Mouse (Mus musculus): ENCODE data around the gene Fez2. TPM values are rescaled to one million over a fixed set of nuclear protein-coding genes. Genes with fewer than 3 reads are reported as not detected.

Gene Fez2
- polyA plus RNA-seq, 1 experiment: 42.9 TPM

GRCm38 (mm10) chr17:78373849-78374248 lies 44.1 kb downstream of the Fez2 start:
- H3K4me3 ChIP-seq (ENCODE audit: insufficient read depth, low read depth, low read length): no peak overlapping the region
- no peaks in the 10 kb centered on the region for H3K27me3 ChIP-seq (replicated peaks; ENCODE audit: control insufficient read depth, insufficient read depth, low read length)
- no peaks in the 10 kb centered on the region; the same call in none of the 2 replicates for H3K36me3 ChIP-seq (ENCODE audit: control insufficient read depth, insufficient read depth, low read length)
- no peak overlapping the region; the same call in 1 of the 2 replicates for H3K27ac ChIP-seq (ENCODE audit: insufficient read depth, low read depth, low read length)
- H3K4me1 ChIP-seq (ENCODE audit: control insufficient read depth, insufficient read depth, low read length): no peaks in the 10 kb centered on the region
- DNase-seq: no peak
- TF ChIP-seq CTCF (conservative IDR thresholded peaks at IDR 0.05; ENCODE audit: insufficient read depth, insufficient read length, low read depth, low read length) (no peak), POLR2A (IDR thresholded peaks at IDR 0.05; ENCODE audit: low read depth, low read length) (no peak)
- WGBS: 87% methylated on average over 8 of the region's 8 CpGs

- H3K27me3 ChIP-seq (replicated peaks; ENCODE audit: control insufficient read depth, insufficient read depth, low read length): no peaks in the 10 kb centered on the region
- no peak for DNase-seq
- no peak overlapping the region for H3K4me3 ChIP-seq (ENCODE audit: insufficient read depth, low read depth, low read length)
- H3K36me3 ChIP-seq (ENCODE audit: control insufficient read depth, insufficient read depth, low read length): no peaks in the 10 kb centered on the region; the same call in none of the 2 replicates
- H3K4me1 ChIP-seq (ENCODE audit: control insufficient read depth, insufficient read depth, low read length): no peaks in the 10 kb centered on the region
- H3K27ac ChIP-seq (ENCODE audit: insufficient read depth, low read depth, low read length): 0 out of 2 replicates have a peak overlapping the region, but pooled peaks have one; percentile 34
- TF ChIP-seq POLR2A (IDR thresholded peaks at IDR 0.05; ENCODE audit: low read depth, low read length): no peak
- WGBS: 93% methylated on average over 6 of the region's 6 CpGs
Observed at GRCm38 (mm10) chr17:78373174-78373573, 44.8 kb downstream of the Fez2 start.

- no peak overlapping the region for H3K27ac ChIP-seq (ENCODE audit: insufficient read depth, low read depth, low read length)
- H3K36me3 ChIP-seq (ENCODE audit: control insufficient read depth, insufficient read depth, low read length): no peaks in the 10 kb centered on the region; the same call in none of the 2 replicates
- no peak overlapping the region for H3K4me3 ChIP-seq (ENCODE audit: insufficient read depth, low read depth, low read length)
- no peaks in the 10 kb centered on the region for H3K4me1 ChIP-seq (ENCODE audit: control insufficient read depth, insufficient read depth, low read length)
- no peak for DNase-seq
- TF ChIP-seq POLR2A (IDR thresholded peaks at IDR 0.05; ENCODE audit: low read depth, low read length) (no peak), CTCF (conservative IDR thresholded peaks at IDR 0.05; ENCODE audit: insufficient read depth, insufficient read length, low read depth, low read length) (no peak)
- H3K27me3 ChIP-seq (replicated peaks; ENCODE audit: control insufficient read depth, insufficient read depth, low read length): no peaks in the 10 kb centered on the region
- 75% methylated on average over 1 of the region's 1 CpGs for WGBS
Observed at GRCm38 (mm10) chr17:78370445-78370844, 47.5 kb downstream of the Fez2 start.

- Histone ChIP-seq H3K27ac (ENCODE audit: insufficient read depth, low read depth, low read length) (no peak overlapping the region), H3K4me1 (ENCODE audit: control insufficient read depth, insufficient read depth, low read length) (no peaks in the 10 kb centered on the region), H3K36me3 (ENCODE audit: control insufficient read depth, insufficient read depth, low read length) (no peaks in the 10 kb centered on the region; the same call in 1 of the 2 replicates), H3K4me3 (ENCODE audit: insufficient read depth, low read depth, low read length) (no peak overlapping the region), H3K27me3 (replicated peaks; ENCODE audit: control insufficient read depth, insufficient read depth, low read length) (no peaks in the 10 kb centered on the region)
- TF ChIP-seq CTCF (conservative IDR thresholded peaks at IDR 0.05; ENCODE audit: insufficient read depth, insufficient read length, low read depth, low read length): no peak
- no peak for TF ChIP-seq POLR2A (IDR thresholded peaks at IDR 0.05; ENCODE audit: low read depth, low read length)
- DNase-seq: no peak
- 65% methylated on average over 8 of the region's 8 CpGs for WGBS
Observed at GRCm38 (mm10) chr17:78368481-78368880, 49.5 kb downstream of the Fez2 start.

GRCm38 (mm10) chr17:78366070-78366469 lies 51.9 kb downstream of the Fez2 start:
- H3K27ac ChIP-seq (ENCODE audit: insufficient read depth, low read depth, low read length): no peak overlapping the region
- 72% methylated on average over 7 of the region's 7 CpGs for WGBS
- no peaks in the 10 kb centered on the region for H3K27me3 ChIP-seq (replicated peaks; ENCODE audit: control insufficient read depth, insufficient read depth, low read length)
- no peak for DNase-seq
- peaks cover 3% of the 10 kb centered on the region; the same call in 1 of the 2 replicates for H3K4me1 ChIP-seq (ENCODE audit: control insufficient read depth, insufficient read depth, low read length)
- no peaks in the 10 kb centered on the region for H3K36me3 ChIP-seq (ENCODE audit: control insufficient read depth, insufficient read depth, low read length)
- TF ChIP-seq CTCF (conservative IDR thresholded peaks at IDR 0.05; ENCODE audit: insufficient read depth, insufficient read length, low read depth, low read length): no peak
- H3K4me3 ChIP-seq (ENCODE audit: insufficient read depth, low read depth, low read length): no peak overlapping the region

GRCm38 (mm10) chr17:78364555-78365302 lies 53.2 kb downstream of the Fez2 start:
- Histone ChIP-seq H3K27me3 (replicated peaks; ENCODE audit: control insufficient read depth, insufficient read depth, low read length) (no peaks in the 10 kb centered on the region), H3K27ac (ENCODE audit: insufficient read depth, low read depth, low read length) (no peak overlapping the region), H3K36me3 (ENCODE audit: control insufficient read depth, insufficient read depth, low read length) (no peaks in the 10 kb centered on the region), H3K4me3 (ENCODE audit: insufficient read depth, low read depth, low read length) (no peak overlapping the region), H3K4me1 (ENCODE audit: control insufficient read depth, insufficient read depth, low read length) (peaks cover 3% of the 10 kb centered on the region; the same call in 1 of the 2 replicates)
- 64% methylated on average over 23 of the region's 23 CpGs for WGBS
- DNase-seq: no peak
- TF ChIP-seq CTCF (conservative IDR thresholded peaks at IDR 0.05; ENCODE audit: insufficient read depth, insufficient read length, low read depth, low read length) (peak; percentile 42; the same call in 1 of the 2 replicates), POLR2A (IDR thresholded peaks at IDR 0.05; ENCODE audit: low read depth, low read length) (no peak)

- TF ChIP-seq POLR2A (IDR thresholded peaks at IDR 0.05; ENCODE audit: low read depth, low read length) (no peak), CTCF (conservative IDR thresholded peaks at IDR 0.05; ENCODE audit: insufficient read depth, insufficient read length, low read depth, low read length) (no peak)
- H3K27me3 ChIP-seq (replicated peaks; ENCODE audit: control insufficient read depth, insufficient read depth, low read length): no peaks in the 10 kb centered on the region
- H3K36me3 ChIP-seq (ENCODE audit: control insufficient read depth, insufficient read depth, low read length): no peaks in the 10 kb centered on the region
- H3K4me1 ChIP-seq (ENCODE audit: control insufficient read depth, insufficient read depth, low read length): peaks cover 3% of the 10 kb centered on the region; the same call in 1 of the 2 replicates
- DNase-seq: peak; percentile 77
- no peak overlapping the region for H3K4me3 ChIP-seq (ENCODE audit: insufficient read depth, low read depth, low read length)
- WGBS: 61% methylated on average over 13 of the region's 13 CpGs
- peak overlapping the region; percentile 83 for H3K27ac ChIP-seq (ENCODE audit: insufficient read depth, low read depth, low read length)
Observed at GRCm38 (mm10) chr17:78361939-78362728, 55.8 kb downstream of the Fez2 start.
